Mouse (Mus musculus) cerebellum, adult 2 months (tissue): Measurements from ENCODE around the gene Gm17387.

Experiments used
- CTCF ChIP-seq: fragments of 200-500 bp; IDR thresholded peaks from 2 replicates; pipeline ENCODE4 v1.5.1; 2011; ENCODE audit warnings: low read depth, mild to moderate bottlenecking, control low read depth, low read length, moderate library complexity, borderline replicate concordance; ENCODE audit not compliant: insufficient read depth
- POLR2A ChIP-seq: fragments of 200-500 bp; IDR thresholded peaks from 2 replicates; pipeline ENCODE4 v1.6.1; 2011; ENCODE audit warnings: low read length, control low read depth, borderline replicate concordance; ENCODE audit not compliant: insufficient read depth

GRCm38 (mm10) chr7:141049326-141049725 lies 20.4 kb downstream of the Gm17387 start:
- no peak for TF ChIP-seq CTCF
- TF ChIP-seq POLR2A, result no peak
